Comparison of ENCODE assay signal across 11 mouse cellular contexts in the genomic region with DNA sequence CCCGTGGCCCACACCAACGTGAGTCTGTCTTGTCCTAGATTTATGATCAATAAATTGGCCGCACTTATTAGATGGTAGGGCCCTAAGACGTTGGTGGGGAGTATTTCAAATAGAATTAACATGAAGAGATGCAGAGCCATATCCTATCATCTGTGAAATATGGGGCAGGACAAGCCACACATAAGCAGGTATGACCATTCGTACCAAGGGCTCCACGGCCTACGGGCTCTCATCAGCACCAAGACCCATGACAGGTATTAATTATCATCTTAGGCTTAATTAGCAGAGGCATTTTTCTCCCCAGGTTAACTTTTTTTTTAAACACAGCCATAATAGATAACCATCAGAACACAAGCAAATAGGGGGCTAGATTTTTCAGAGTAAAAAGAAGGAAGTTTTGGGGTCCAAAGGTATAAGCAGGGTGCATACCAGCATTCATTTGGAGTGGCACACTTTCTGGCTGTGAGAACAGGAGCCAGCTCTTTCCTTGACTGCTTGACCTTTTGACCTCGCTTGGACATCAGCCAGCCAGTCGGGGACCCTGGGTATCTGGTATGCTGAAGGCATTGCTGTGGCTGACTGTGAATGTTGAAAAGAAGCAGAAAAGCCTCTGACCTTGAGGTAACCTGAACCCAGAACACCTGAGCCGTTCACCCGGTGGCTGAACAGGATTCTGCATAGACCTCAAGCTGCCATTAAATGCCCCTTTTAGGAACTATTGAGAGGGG.
DNase-seq lines count a peak whose midpoint lies in the region; ATAC-seq and TF ChIP-seq lines count a peak whose summit lies in the region.
"Had no signal": no experiment of that assay in that cellular context is flagged by ENCODE, and none has a peak within 500 bp of the region (broad histone marks: within the 10 kb centered on the region; RNA-seq: fewer than 3 reads in every experiment).

No protein-coding gene starts in this region.

- no peak overlapping the region for H3K9ac ChIP-seq in kidney, embryonic 15.5 days
- H3K9ac ChIP-seq in forebrain, embryonic 16.5 days (replicated peaks; ENCODE audit: low read depth, low read length), result no peak overlapping the region
- H3K9ac ChIP-seq: stomach, embryonic 15.5 days had no signal

- H3K4me1 ChIP-seq in lung, adult 2 months (ENCODE audit: control insufficient read depth, insufficient read depth, low read length), result no peaks in the 10 kb centered on the region
- peaks cover 35% of the 10 kb centered on the region for H3K4me1 ChIP-seq in kidney, embryonic 15.5 days
- peaks cover 4% of the 10 kb centered on the region; the same call in 1 of the 2 replicates for H3K4me1 ChIP-seq in forebrain, embryonic 16.5 days (replicated peaks; ENCODE audit: control insufficient read depth, insufficient read depth, low read length)

- H3K27ac ChIP-seq in kidney, embryonic 15.5 days, result 0 out of 2 replicates have a peak overlapping the region, but pooled peaks have one; percentile 9
- no peak overlapping the region for H3K27ac ChIP-seq in forebrain, embryonic 16.5 days (ENCODE audit: low read length)
- H3K27ac ChIP-seq: stomach, embryonic 15.5 days had no signal

- DNase-seq in lung, adult 18-20 months, result peak; percentile 26 to 29
- no peak for DNase-seq in lung, adult 2 months
- peak; percentile 78 for DNase-seq in embryo, embryonic 10 days (ENCODE audit: low spot score)
- peak; percentile 29 for DNase-seq in neural tube, embryonic 10.5 days (ENCODE audit: extremely low spot score, low spot score)
- no peak for DNase-seq in layer of hippocampus, adult 8-10 months (ENCODE audit: low spot score in 2 of 2)
- no peak for DNase-seq in cerebellum, adult 11 months
- DNase-seq: cerebellum, postnatal 36 days had no signal

- no peak overlapping the region for H3K4me3 ChIP-seq in lung, adult 2 months (replicated peaks; ENCODE audit: extremely low read depth, low read depth, low read length)
- no peak overlapping the region for H3K4me3 ChIP-seq in kidney, embryonic 15.5 days (replicated peaks)
- H3K4me3 ChIP-seq in forebrain, embryonic 16.5 days (replicated peaks; ENCODE audit: low read length), result no peak overlapping the region
- H3K4me3 ChIP-seq: stomach, embryonic 15.5 days had no signal

- 67% methylated on average over 11 of the region's 11 CpGs for WGBS in lung, adult 2 months
- 27% methylated on average over 11 of the region's 11 CpGs for WGBS in kidney, embryonic 15.5 days
- 67% methylated on average over 11 of the region's 11 CpGs for WGBS in forebrain, embryonic 16.5 days

- H3K27me3 ChIP-seq in kidney, embryonic 15.5 days, result peaks cover 5% of the 10 kb centered on the region; the same call in 1 of the 2 replicates
- no peaks in the 10 kb centered on the region for H3K27me3 ChIP-seq in forebrain, embryonic 16.5 days (replicated peaks; ENCODE audit: control insufficient read depth, insufficient read depth, low read length)
- H3K27me3 ChIP-seq: Patski; stomach, embryonic 15.5 days had no signal

- TF ChIP-seq POLR2A in lung, adult 2 months (IDR thresholded peaks at IDR 0.05; ENCODE audit: borderline replicate concordance, extremely low read depth, low read depth, low read length), result no peak

- no peaks in the 10 kb centered on the region for H3K9me3 ChIP-seq in kidney, embryonic 15.5 days (replicated peaks)
- H3K9me3 ChIP-seq in forebrain, embryonic 16.5 days (ENCODE audit: control insufficient read depth, low read length), result no peaks in the 10 kb centered on the region
- H3K9me3 ChIP-seq: stomach, embryonic 15.5 days had no signal

- TF ChIP-seq CTCF in lung, adult 2 months (IDR thresholded peaks at IDR 0.05; ENCODE audit: insufficient read depth, low read length), result no peak

- no peak for ATAC-seq in kidney, embryonic 15.5 days (replicated peaks; ENCODE audit: low FRiP score)
- ATAC-seq in forebrain, embryonic 16.5 days, result no peak
- ATAC-seq: Patski had no signal

- no peak overlapping the region for H3K4me2 ChIP-seq in kidney, embryonic 15.5 days
- H3K4me2 ChIP-seq in forebrain, embryonic 16.5 days (ENCODE audit: low read length), result no peak overlapping the region
- H3K4me2 ChIP-seq: stomach, embryonic 15.5 days had no signal

- H3K36me3 ChIP-seq in kidney, embryonic 15.5 days, result no peaks in the 10 kb centered on the region
- H3K36me3 ChIP-seq in forebrain, embryonic 16.5 days (ENCODE audit: control insufficient read depth, insufficient read depth), result no peaks in the 10 kb centered on the region
- H3K36me3 ChIP-seq: stomach, embryonic 15.5 days had no signal

Comparison
In these comparisons a context has a peak if more than half of its experiments do, and no peak if none do; other contexts are left out.
1. DNase-seq: peak in lung, adult 18-20 months (2 of 2), embryo, embryonic 10 days (single experiment) and neural tube, embryonic 10.5 days (single experiment); none in lung, adult 2 months (single experiment), layer of hippocampus, adult 8-10 months (0 of 2) and cerebellum, adult 11 months (single experiment).